Mouse (Mus musculus) embryo, embryonic 10.5 days (tissue): ENCODE measurements at regions not wholly inside any gene's neighbourhood (a gene's known extent, or its start where the extent isn't known, plus 50 kb on each side); places are given as distances from the start of the nearest gene placed in this dataset.
"Not testable (repeated sequence)": the region's sequence is repeated elsewhere in the genome, so short reads cannot be mapped to it uniquely, and the experiment has no call there.

ENCODE experiments used
- DNase-seq: peaks from one replicate; pipeline ENCODE4 v3.0.0-alpha.2; 2015; ENCODE audit warnings: low spot score

DNA sequence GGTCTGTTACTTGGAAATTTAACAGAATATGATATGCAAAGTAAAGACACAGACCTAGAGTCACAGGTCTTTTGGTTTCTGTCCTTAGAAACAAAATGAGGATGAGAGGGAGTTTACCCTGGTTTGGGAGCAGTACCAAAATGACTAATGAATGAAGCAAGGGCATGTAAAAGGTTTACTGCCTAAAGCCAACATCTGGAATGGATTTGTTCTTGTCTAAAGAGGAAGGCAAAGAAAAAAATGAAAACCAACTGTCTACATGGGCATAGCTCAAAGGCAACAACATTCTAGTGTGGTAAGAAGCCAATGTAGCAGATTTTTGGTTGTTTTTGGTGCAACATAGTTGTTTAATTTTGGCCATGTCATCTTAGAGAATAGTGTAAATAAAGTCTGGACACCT, 203.5 kb upstream of the Diaph2 start:
- DNase-seq, result peak; percentile 5

GRCm38 (mm10) chrX:129547606-129548005, 201.9 kb upstream of the Diaph2 start:
- DNase-seq, result peak; percentile 4

- no peak for DNase-seq
Observed at GRCm38 (mm10) chrX:129556001-129556400, 193.5 kb upstream of the Diaph2 start.

DNA sequence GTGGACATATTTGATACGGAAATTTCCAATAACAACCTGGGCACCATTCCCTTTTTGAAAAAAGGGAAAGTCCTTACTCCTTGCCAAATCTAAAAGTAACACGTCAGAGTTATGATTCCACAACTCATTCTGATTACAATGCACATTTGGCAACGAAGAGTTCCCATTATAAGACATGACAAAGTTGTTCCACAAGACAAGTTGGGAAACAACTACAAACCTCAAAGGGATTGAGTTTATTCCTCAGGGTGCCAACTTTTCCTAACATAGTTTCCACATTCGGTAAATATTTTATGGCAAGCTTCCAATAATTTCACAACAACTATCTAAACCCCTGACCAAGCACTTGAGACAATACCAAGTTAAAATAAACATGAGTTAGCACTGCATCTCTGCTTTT, 150.1 kb upstream of the Diaph2 start:
- DNase-seq, result no peak

DNA sequence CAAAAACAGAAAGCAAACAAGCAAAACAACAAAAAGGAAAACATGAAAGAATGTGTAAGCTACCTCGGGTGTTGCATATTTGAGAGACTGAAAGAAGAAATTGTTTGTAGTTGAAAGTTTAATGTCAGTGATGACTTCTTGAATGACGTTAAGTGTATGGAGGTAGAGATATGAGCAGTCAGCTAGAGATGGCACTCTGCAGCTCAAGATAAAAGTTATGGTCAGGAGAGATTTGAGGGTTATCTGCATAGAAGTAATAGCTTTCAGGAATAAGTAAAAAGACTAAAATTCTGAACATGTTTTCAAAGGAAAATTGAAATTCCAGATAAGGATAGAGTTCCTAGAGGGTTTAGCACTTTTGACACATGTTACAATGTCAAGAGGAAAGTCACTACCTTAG, 141.7 kb upstream of the Diaph2 start:
- DNase-seq, result no peak

DNA sequence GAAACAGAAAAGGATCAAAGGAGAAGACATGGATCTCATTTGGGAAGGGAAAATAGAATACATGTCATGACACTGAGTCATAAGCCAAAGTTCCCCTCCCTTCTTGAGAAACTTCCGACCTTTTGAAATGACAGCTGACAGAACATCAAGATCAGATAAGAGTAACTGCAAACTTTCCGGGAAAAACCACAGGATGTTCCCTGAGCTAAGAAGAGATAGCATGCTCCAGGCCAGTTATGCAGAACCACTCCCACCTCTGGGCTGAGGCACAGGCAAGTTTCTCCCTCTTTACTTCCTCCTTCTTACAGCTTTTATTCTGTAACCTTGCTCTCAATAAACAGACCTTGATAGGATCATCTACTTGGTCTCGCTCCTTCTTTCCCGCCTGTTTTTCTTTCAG, 138.0 kb upstream of the Diaph2 start:
- not testable (repeated sequence) for DNase-seq

DNA sequence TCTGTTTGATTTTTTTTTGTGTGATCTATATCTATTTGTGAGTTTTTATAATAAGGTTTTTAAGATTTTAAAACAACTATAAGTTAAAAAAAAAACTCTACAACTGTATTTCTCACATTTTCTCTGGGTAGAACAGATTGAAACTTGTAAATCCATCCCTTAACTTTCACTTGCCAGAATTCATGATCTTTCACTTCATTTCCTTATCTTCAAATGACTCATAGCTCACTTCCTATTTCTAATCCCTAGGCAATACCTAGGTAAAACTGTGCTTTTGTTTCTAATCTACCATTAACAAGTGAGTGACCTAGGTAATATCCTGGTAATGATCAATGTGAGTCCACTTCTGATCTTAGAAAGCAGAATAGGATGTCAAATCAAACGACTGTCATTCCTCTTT, 112.5 kb upstream of the Diaph2 start:
- DNase-seq, result no peak

- DNase-seq, result no peak
Observed at GRCm38 (mm10) chrX:129645106-129645505, 104.4 kb upstream of the Diaph2 start.

DNA sequence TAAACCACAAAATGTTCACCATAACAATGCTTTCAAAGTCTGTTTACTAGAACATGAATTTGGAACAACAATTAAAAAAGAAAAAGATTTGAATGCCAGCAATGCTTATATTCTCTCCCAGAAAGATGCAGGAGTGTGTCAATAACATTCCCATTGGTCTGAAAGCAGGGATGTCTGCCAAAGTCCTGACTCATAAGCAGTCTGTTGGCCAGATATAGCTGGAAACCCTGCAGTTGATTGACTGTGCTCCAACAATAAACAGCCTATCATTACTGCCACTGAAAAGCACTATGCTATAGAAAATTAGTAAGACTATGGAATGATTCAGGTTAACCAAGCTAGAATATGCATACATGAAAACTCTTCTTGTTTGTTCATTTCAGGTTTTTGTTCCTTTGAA, 92.6 kb upstream of the Diaph2 start:
- DNase-seq, result no peak

DNA sequence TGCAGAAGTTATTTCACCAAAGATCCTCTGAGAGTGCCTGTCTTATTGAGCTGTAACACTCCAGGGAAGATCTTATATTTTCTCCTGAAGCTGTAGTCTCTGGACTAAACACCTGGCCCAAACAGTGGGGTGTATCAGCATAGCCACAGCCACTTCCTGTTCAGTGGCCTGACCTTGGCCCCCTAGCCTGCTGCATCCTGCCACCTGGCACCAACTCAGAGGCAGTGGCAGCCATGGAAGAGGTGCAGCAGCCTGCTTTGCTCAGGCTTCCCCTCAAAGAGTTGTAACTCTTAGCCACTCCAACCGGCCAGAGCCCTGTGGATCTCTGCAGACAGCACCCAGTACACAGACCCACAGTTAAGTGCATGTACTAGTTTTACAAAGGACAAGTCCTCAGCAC, 58.9 kb upstream of the Diaph2 start:
- no peak for DNase-seq
